Mouse (Mus musculus) cerebellum, adult 11-12 months (tissue): ENCODE data around the gene Fbxo17.
"Not testable (repeated sequence)": the region's sequence is repeated elsewhere in the genome, so short reads cannot be mapped to it uniquely, and the experiment has no call there.

Experiments
- DNase-seq: peaks from one replicate; pipeline ENCODE4 v3.0.0; 2022

Gene Fbxo17

GRCm38 (mm10) chr7:28716590-28717281 lies at the start of gene Fbxo17:
Fbxo17 (plus strand) TSS chr7:28716804.
- peak; percentile 54 for DNase-seq

- DNase-seq: no peak
These were observed 45.4 kb upstream of the Fbxo17 start for GRCm38 (mm10) chr7:28671172-28671571.

GRCm38 (mm10) chr7:28672276-28672675 lies 44.3 kb upstream of the Fbxo17 start:
- DNase-seq: no peak

- not testable (repeated sequence) for DNase-seq
These were observed 43.8 kb upstream of the Fbxo17 start for GRCm38 (mm10) chr7:28672786-28673185.

- DNase-seq: no peak
These were observed 41.6 kb upstream of the Fbxo17 start for GRCm38 (mm10) chr7:28674994-28675393.

GRCm38 (mm10) chr7:28675746-28676145 lies 40.9 kb upstream of the Fbxo17 start:
- no peak for DNase-seq

- DNase-seq: no peak
These were observed 39.6 kb upstream of the Fbxo17 start for GRCm38 (mm10) chr7:28676811-28677541.

- no peak for DNase-seq
These were observed 39.0 kb upstream of the Fbxo17 start for GRCm38 (mm10) chr7:28677624-28678023.

- DNase-seq: no peak
These were observed 25.5 kb upstream of the Fbxo17 start for GRCm38 (mm10) chr7:28691075-28691474.

- DNase-seq: peak; percentile 79
These were observed 23.9 kb upstream of the Fbxo17 start, which contains the start of gene Fbxo27 for GRCm38 (mm10) chr7:28692545-28693320. Fbxo27 (plus strand) TSS chr7:28692849.

- peak; percentile 97 for DNase-seq
These were observed 23.2 kb upstream of the Fbxo17 start for GRCm38 (mm10) chr7:28693321-28693966.

- peak; percentile 47 for DNase-seq
These were observed 22.2 kb upstream of the Fbxo17 start for GRCm38 (mm10) chr7:28694423-28694822.

- DNase-seq: peak; percentile 39
These were observed 21.6 kb upstream of the Fbxo17 start for GRCm38 (mm10) chr7:28694966-28695511.

GRCm38 (mm10) chr7:28697277-28697676 lies 19.3 kb upstream of the Fbxo17 start:
- DNase-seq: no peak

GRCm38 (mm10) chr7:28700269-28700668 lies 16.3 kb upstream of the Fbxo17 start:
- no peak for DNase-seq

- not testable (repeated sequence) for DNase-seq
These were observed 15.3 kb upstream of the Fbxo17 start for GRCm38 (mm10) chr7:28701306-28701705.

- no peak for DNase-seq
These were observed 13.9 kb upstream of the Fbxo17 start for GRCm38 (mm10) chr7:28702601-28703143.

- no peak for DNase-seq
These were observed 7.2 kb upstream of the Fbxo17 start for GRCm38 (mm10) chr7:28709454-28709853.

- DNase-seq: no peak
These were observed 5.6 kb upstream of the Fbxo17 start for GRCm38 (mm10) chr7:28710962-28711361.

GRCm38 (mm10) chr7:28714667-28715066 lies 1.9 kb upstream of the Fbxo17 start:
- DNase-seq: no peak

- DNase-seq: no peak
These were observed 1.0 kb upstream of the Fbxo17 start for GRCm38 (mm10) chr7:28715598-28715997.

GRCm38 (mm10) chr7:28717726-28718125 lies 1.1 kb downstream of the Fbxo17 start:
- no peak for DNase-seq
